ENCODE assay signal across 1 mouse cellular context in the genomic region with DNA sequence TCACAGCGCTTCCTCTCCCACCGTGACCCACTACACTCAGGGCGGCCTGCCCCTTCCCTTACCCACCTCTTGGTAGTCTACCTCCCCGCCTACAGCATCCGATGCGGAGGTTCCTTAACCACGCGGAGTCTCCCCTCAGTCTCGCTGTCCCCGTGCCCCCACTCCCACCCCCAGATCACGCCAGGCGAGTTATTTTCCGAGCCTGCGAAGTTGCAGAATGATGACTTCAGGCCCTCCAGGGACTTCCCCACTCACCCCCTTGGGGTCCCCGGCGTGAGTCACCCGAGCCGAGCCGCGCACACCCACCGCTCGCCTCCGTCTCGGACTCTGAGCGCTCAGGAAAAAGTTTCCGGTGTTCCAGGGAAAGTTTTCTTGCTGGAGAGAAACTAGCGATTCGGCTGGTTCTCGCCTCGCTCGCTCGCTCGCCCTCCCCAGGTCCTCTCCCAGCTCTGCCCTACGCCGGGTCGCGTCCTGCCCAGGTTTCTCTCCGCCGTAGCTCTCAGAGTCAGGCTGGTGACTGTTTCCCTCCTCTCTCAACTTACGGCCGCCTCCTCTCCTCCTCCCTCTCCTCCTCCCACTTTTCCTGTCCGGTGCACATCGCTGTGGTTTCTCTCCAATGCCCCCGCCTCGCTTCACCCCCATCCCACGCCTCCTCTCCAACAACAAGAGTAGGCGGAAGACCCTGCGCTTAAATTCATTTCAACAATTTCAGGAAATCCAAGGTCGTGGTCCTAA.
TF ChIP-seq lines count a peak whose summit lies in the region.

No protein-coding gene starts in this region.

TF ChIP-seq in CH12.LX, 34 proteins besides CTCF, POLR2A, EP300 and RAD21 (continued from another document):
- no peak for TF ChIP-seq ZKSCAN1 (IDR thresholded peaks at IDR 0.05; ENCODE audit: borderline replicate concordance, low read depth, low read length)
- TF ChIP-seq NRF1 (IDR thresholded peaks at IDR 0.05; ENCODE audit: low read depth, low read length): no peak
- no peak for TF ChIP-seq ZNF384 (IDR thresholded peaks at IDR 0.05; ENCODE audit: low read depth, low read length)
- TF ChIP-seq USF2 (conservative IDR thresholded peaks at IDR 0.05; ENCODE audit: low read depth, low read length): no peak
- TF ChIP-seq BHLHE40 (IDR thresholded peaks at IDR 0.05; ENCODE audit: low read depth, low read length): peak; percentile 95
- TF ChIP-seq CHD2 (IDR thresholded peaks at IDR 0.05; ENCODE audit: low read length): no peak
- no peak for TF ChIP-seq CHD1 (IDR thresholded peaks at IDR 0.05; ENCODE audit: low read depth, low read length)
- TF ChIP-seq TBP (conservative IDR thresholded peaks at IDR 0.05; ENCODE audit: low read depth, low read length): no peak
- no peak for TF ChIP-seq KAT2A (IDR thresholded peaks at IDR 0.05; ENCODE audit: insufficient replicate concordance, low read length)
- no peak for TF ChIP-seq MAFK (IDR thresholded peaks at IDR 0.05; ENCODE audit: insufficient replicate concordance, low read length)
- TF ChIP-seq MEF2A (IDR thresholded peaks at IDR 0.05; ENCODE audit: borderline replicate concordance, low read depth, low read length): no peak; the same call in 1 of the 2 replicates
- TF ChIP-seq SMC3 (IDR thresholded peaks at IDR 0.05; ENCODE audit: low read depth, low read length): no peak
- TF ChIP-seq MAZ (IDR thresholded peaks at IDR 0.05; ENCODE audit: low read depth, low read length): peak; percentile 80
- no peak for TF ChIP-seq TCF12 (IDR thresholded peaks at IDR 0.05; ENCODE audit: low read depth, low read length)
- TF ChIP-seq ETS1 (conservative IDR thresholded peaks at IDR 0.05; ENCODE audit: low read depth, low read length): peak; percentile 77
- TF ChIP-seq SIN3A (IDR thresholded peaks at IDR 0.05; ENCODE audit: low read length): no peak
- no peak for TF ChIP-seq E2F4 (IDR thresholded peaks at IDR 0.05; ENCODE audit: insufficient replicate concordance, low read depth, low read length)
- no peak; the same call in 1 of the 2 replicates for TF ChIP-seq JUN (IDR thresholded peaks at IDR 0.05; ENCODE audit: insufficient read depth, low read depth, low read length)
- no peak for TF ChIP-seq MAX (IDR thresholded peaks at IDR 0.05; ENCODE audit: low read length)
- TF ChIP-seq USF1 (IDR thresholded peaks at IDR 0.05; ENCODE audit: low read depth, low read length): no peak
- TF ChIP-seq ELF1 (IDR thresholded peaks at IDR 0.05; ENCODE audit: low read depth, low read length): no peak
- no peak; the same call in 1 of the 2 replicates for TF ChIP-seq MXI1 (IDR thresholded peaks at IDR 0.05; ENCODE audit: low read depth, low read length)
- no peak for TF ChIP-seq ZMIZ1 (IDR thresholded peaks at IDR 0.05; ENCODE audit: low read depth, low read length)
- no peak for TF ChIP-seq UBTF (IDR thresholded peaks at IDR 0.05; ENCODE audit: low read depth, low read length)
- no peak; the same call in 1 of the 2 replicates for TF ChIP-seq RCOR1 (conservative IDR thresholded peaks at IDR 0.05; ENCODE audit: low read depth, low read length)
- TF ChIP-seq ZC3H11A (IDR thresholded peaks at IDR 0.05; ENCODE audit: low read depth, low read length): no peak
